Mouse (Mus musculus): ENCODE data around the gene Pitpna.

GRCm38 (mm10) chr11:75559870-75560504, 27.9 kb upstream of the Pitpna start:
- no peak for TF ChIP-seq CTCF (IDR thresholded peaks at IDR 0.05; ENCODE audit: low read depth)
- no peak for TF ChIP-seq EP300 (IDR thresholded peaks at IDR 0.05; ENCODE audit: low read depth)

Measured in liver, postnatal 0 days (tissue).